In genomic region chr2:30534485-30534884, GRCm38 (mm10) we compare ENCODE assay signal across 15 mouse cellular contexts.
DNase-seq lines count a peak whose midpoint lies in the region; ATAC-seq lines count a peak whose summit lies in the region.
"Had no signal": no experiment of that assay in that cellular context is flagged by ENCODE, and none has a peak within 500 bp of the region (broad histone marks: within the 10 kb centered on the region; RNA-seq: fewer than 3 reads in every experiment).

No protein-coding gene starts in this region.

- WGBS in heart, embryonic 14.5 days: 62% methylated on average over 10 of the region's 10 CpGs
- 60% methylated on average over 10 of the region's 10 CpGs for WGBS in heart, embryonic 12.5 days
- WGBS in macrophage (ENCODE audit: missing documents): 63% methylated on average over 10 of the region's 10 CpGs
- WGBS in hindbrain, embryonic 12.5 days: 61% methylated on average over 10 of the region's 10 CpGs

- no peaks in the 10 kb centered on the region for H3K79me2 ChIP-seq in macrophage (ENCODE audit: inconsistent target)

- H3K4me1 ChIP-seq in heart, embryonic 14.5 days (ENCODE audit: control insufficient read depth in 2 of 2, insufficient read depth in 2 of 2, low read length in 2 of 2): no peaks in the 10 kb centered on the region; a peak in 1 of 4 replicates
- H3K4me1 ChIP-seq in heart, embryonic 12.5 days (replicated peaks): no peaks in the 10 kb centered on the region
- no peaks in the 10 kb centered on the region for H3K4me1 ChIP-seq in hindbrain, embryonic 12.5 days
- H3K4me1 ChIP-seq: liver, embryonic 12.5 days had no signal

- H3K27me3 ChIP-seq in heart, embryonic 14.5 days (ENCODE audit: control insufficient read depth, insufficient read depth, low read length): no peaks in the 10 kb centered on the region
- H3K27me3 ChIP-seq in heart, embryonic 12.5 days (replicated peaks): no peaks in the 10 kb centered on the region
- H3K27me3 ChIP-seq in hindbrain, embryonic 12.5 days: no peaks in the 10 kb centered on the region
- H3K27me3 ChIP-seq: liver, embryonic 12.5 days had no signal

- H3K4me2 ChIP-seq in heart, embryonic 14.5 days (ENCODE audit: low read length): peak overlapping the region; percentile 16
- no peak overlapping the region for H3K4me2 ChIP-seq in heart, embryonic 12.5 days
- no peak overlapping the region for H3K4me2 ChIP-seq in hindbrain, embryonic 12.5 days (replicated peaks)
- H3K4me2 ChIP-seq: liver, embryonic 12.5 days had no signal

- DNase-seq in CD4-positive helper T cell, adult 2 months (ENCODE audit: low read depth, low spot score): peak; percentile 16
- no peak for DNase-seq in cerebellum, adult 18-20 months
- DNase-seq in urinary bladder, postnatal 25 days (ENCODE audit: low spot score): no peak
- DNase-seq: forebrain, postnatal 0 days; heart, adult 18-20 months; kidney, adult 11 months; layer of hippocampus, adult 9-11 months; lung, postnatal 4 days; right cerebral cortex, adult 18-20 months had no signal

- ATAC-seq in heart, embryonic 14.5 days (ENCODE audit: insufficient number of reproducible peaks, insufficient read depth, low FRiP score, low read depth): no peak
- ATAC-seq in heart, embryonic 12.5 days (ENCODE audit: insufficient number of reproducible peaks, low FRiP score): no peak
- peak; percentile 82 for ATAC-seq in common myeloid progenitor, adult 5-6 weeks (replicated peaks; ENCODE audit: low read depth, poor library complexity, severe bottlenecking)
- no peak for ATAC-seq in hindbrain, embryonic 12.5 days (ENCODE audit: low FRiP score)
- ATAC-seq: forebrain, postnatal 0 days; liver, embryonic 12.5 days had no signal

- no peaks in the 10 kb centered on the region for H3K36me3 ChIP-seq in heart, embryonic 14.5 days (ENCODE audit: control insufficient read depth, insufficient read depth, low read length)
- H3K36me3 ChIP-seq in heart, embryonic 12.5 days: no peaks in the 10 kb centered on the region
- no peaks in the 10 kb centered on the region for H3K36me3 ChIP-seq in macrophage (ENCODE audit: inconsistent target)
- H3K36me3 ChIP-seq in hindbrain, embryonic 12.5 days: no peaks in the 10 kb centered on the region
- H3K36me3 ChIP-seq: liver, embryonic 12.5 days had no signal

- no peak overlapping the region for H3K27ac ChIP-seq in heart, embryonic 14.5 days (replicated peaks in 1 of 2; ENCODE audit: control insufficient read depth in 1 of 2, insufficient read depth in 1 of 2, low read depth in 2 of 2, low read length in 2 of 2)
- H3K27ac ChIP-seq in heart, embryonic 12.5 days (ENCODE audit: poor library complexity, severe bottlenecking): no peak overlapping the region
- H3K27ac ChIP-seq in macrophage: peak overlapping the region; percentile 3; the same call in 1 of the 2 replicates
- no peak overlapping the region for H3K27ac ChIP-seq in hindbrain, embryonic 12.5 days
- H3K27ac ChIP-seq: liver, embryonic 12.5 days had no signal

- peaks cover 5% of the 10 kb centered on the region; the same call in 1 of the 2 replicates for H3K9me3 ChIP-seq in heart, embryonic 14.5 days (ENCODE audit: control insufficient read depth, low read length)
- H3K9me3 ChIP-seq in heart, embryonic 12.5 days (replicated peaks): 0 out of 2 replicates have a peak, but pooled peaks cover 7% of the 10 kb centered on the region
- 0 out of 2 replicates have a peak, but pooled peaks cover 3% of the 10 kb centered on the region for H3K9me3 ChIP-seq in hindbrain, embryonic 12.5 days (replicated peaks)
- H3K9me3 ChIP-seq: liver, embryonic 12.5 days had no signal

- H3K4me3 ChIP-seq in heart, embryonic 14.5 days (ENCODE audit: control insufficient read depth in 1 of 2, insufficient read depth in 1 of 2, low read depth in 1 of 2, low read length in 2 of 2): no peak overlapping the region
- no peak overlapping the region for H3K4me3 ChIP-seq in heart, embryonic 12.5 days
- peak overlapping the region; percentile 24 for H3K4me3 ChIP-seq in macrophage (ENCODE audit: inconsistent target)
- H3K4me3 ChIP-seq in hindbrain, embryonic 12.5 days: no peak overlapping the region
- H3K4me3 ChIP-seq: liver, embryonic 12.5 days had no signal

- no peak overlapping the region for H3K9ac ChIP-seq in heart, embryonic 14.5 days (ENCODE audit: low read length)
- H3K9ac ChIP-seq in heart, embryonic 12.5 days: no peak overlapping the region
- H3K9ac ChIP-seq in hindbrain, embryonic 12.5 days: no peak overlapping the region
- H3K9ac ChIP-seq: forebrain, postnatal 0 days; liver, embryonic 12.5 days had no signal
